Mouse (Mus musculus) olfactory bulb, adult 2 months (tissue): Measurements from ENCODE around the gene Dpyd.

Experiments used
- CTCF ChIP-seq: fragments of 200-500 bp; IDR thresholded peaks from 2 replicates; pipeline ENCODE4 v1.5.1; 2012; ENCODE audit warnings: low read depth, mild to moderate bottlenecking, low read length, moderate library complexity; ENCODE audit not compliant: insufficient read depth
- POLR2A ChIP-seq: fragments of 200-500 bp; IDR thresholded peaks from 2 replicates; pipeline ENCODE4 v1.6.1; 2012; ENCODE audit warnings: mild to moderate bottlenecking, low read depth, low read length, moderate library complexity; ENCODE audit not compliant: insufficient read depth

DNA sequence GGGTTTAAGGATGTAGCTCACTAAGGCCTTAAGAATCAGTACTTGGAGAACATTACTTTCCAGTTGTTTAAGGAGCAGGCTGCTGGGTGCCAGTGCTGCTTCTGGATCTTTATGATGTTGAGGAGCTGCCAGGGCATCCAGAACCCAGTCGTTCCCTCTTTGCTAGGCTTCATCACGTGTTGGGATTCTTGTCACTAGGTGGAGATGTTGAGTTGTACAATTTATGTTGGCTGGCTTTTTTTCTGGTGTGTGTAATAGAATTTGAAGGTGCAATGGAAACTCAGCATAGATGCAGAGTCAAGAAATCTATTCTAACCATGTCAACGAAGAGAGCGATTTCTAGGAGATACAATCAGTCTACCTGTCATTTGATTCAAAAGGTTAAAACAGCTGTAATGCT is 118.9 kb downstream of the Dpyd start:
- TF ChIP-seq POLR2A (no peak), CTCF (no peak)
